Mouse (Mus musculus) right cerebral cortex, adult 18-20 months (tissue): Measurements from ENCODE around the gene Ppip5k1.

Experiments
- DNase-seq: peaks from one replicate; pipeline ENCODE4 v3.0.0; 2022; ENCODE audit warnings: mixed read lengths

The Ppip5k1 gene

GRCm38 (mm10) chr2:121297701-121298100, 57.5 kb downstream of the Ppip5k1 start:
- DNase-seq = no peak

- no peak for DNase-seq
Observed at GRCm38 (mm10) chr2:121296754-121297231, 58.4 kb downstream of the Ppip5k1 start.

GRCm38 (mm10) chr2:121295608-121296571, 59.3 kb downstream of the Ppip5k1 start:
- peak; percentile 76 for DNase-seq

- DNase-seq = peak; percentile 82
Observed at GRCm38 (mm10) chr2:121294753-121295607, 60.2 kb downstream of the Ppip5k1 start.

GRCm38 (mm10) chr2:121294182-121294581, 61.0 kb downstream of the Ppip5k1 start:
- no peak for DNase-seq

GRCm38 (mm10) chr2:121292316-121293013, 62.7 kb downstream of the Ppip5k1 start:
- DNase-seq = no peak

- no peak for DNase-seq
Observed at GRCm38 (mm10) chr2:121289730-121290540, 65.3 kb downstream of the Ppip5k1 start.

- peak; percentile 99 for DNase-seq
Observed at GRCm38 (mm10) chr2:121288901-121289729, 66.1 kb downstream of the Ppip5k1 start, which contains the start of gene Map1a. Gene Map1a (plus strand): TSS chr2:121289600.

- no peak for DNase-seq
Observed at GRCm38 (mm10) chr2:121287850-121288249, 67.3 kb downstream of the Ppip5k1 start.

GRCm38 (mm10) chr2:121271928-121272516, 83.2 kb downstream of the Ppip5k1 start:
- peak; percentile 29 for DNase-seq

- peak; percentile 97 for DNase-seq
Observed at GRCm38 (mm10) chr2:121271236-121271927, 83.8 kb downstream of the Ppip5k1 start, which contains the start of gene Trp53bp1. Gene Trp53bp1 (minus strand): TSS chr2:121271407.

- DNase-seq = no peak
Observed at GRCm38 (mm10) chr2:121270521-121271235, 84.5 kb downstream of the Ppip5k1 start.

- DNase-seq = no peak
Observed at GRCm38 (mm10) chr2:121268446-121268845, 86.8 kb downstream of the Ppip5k1 start.
